Mouse (Mus musculus): ENCODE measurements around the gene Omt2a. TPM values are rescaled to one million over a fixed set of nuclear protein-coding genes. Genes with fewer than 3 reads are reported as not detected.

The Omt2a gene
- not detected for polyA plus RNA-seq (2015; fragmentation: Illumina TruSeq; extraction: RNeasy Lipid Tissue Mini Kit (QIAGEN cat#74804); ENCODE audit: low read depth, low replicate concordance)

DNA sequence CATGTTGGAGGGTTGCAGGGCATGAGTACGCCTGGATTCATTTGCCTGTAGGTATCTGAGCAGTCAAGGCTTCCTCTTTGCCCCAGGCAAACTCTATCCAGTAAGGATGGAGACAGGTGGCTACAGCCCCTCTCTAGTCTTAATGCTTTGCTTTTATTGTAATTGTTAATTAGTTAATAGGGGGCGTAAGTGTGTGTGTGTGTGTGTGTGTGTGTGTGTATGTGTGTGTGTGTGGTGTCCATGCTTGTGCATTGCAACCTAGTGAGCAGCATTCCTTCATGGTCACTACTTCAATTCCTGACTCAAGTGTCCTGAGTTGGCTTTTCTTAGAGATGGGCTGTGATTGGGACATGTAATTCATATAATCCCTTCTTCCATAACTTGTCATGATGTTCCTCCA, at the start of gene Omt2a:
TSS of gene Omt2a (minus strand) at position 101 of the 400 bp plus-strand sequence.

DNA sequence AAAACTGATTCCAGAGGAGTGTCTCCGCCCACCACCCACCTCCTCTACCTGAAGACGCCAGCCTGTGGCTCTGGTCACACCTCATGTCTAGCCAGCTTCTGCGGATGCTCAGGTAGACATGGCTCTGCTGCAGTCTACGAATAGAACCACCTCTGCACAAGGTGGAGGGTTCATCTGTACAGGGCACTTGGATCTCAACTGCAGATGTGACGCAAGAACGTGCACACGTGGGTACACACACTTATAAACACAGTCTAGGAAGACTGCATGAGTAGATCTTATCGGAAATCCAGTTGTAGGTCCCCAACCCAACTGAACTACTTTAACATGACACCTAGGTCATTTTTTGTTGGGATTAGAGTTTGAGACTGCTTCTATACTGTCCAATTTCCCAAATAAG, 41.0 kb upstream of the Omt2a start, which contains the start of gene Gsta2:
TSS of gene Gsta2 (minus strand) at position 178 of the 400 bp plus-strand sequence.

DNA sequence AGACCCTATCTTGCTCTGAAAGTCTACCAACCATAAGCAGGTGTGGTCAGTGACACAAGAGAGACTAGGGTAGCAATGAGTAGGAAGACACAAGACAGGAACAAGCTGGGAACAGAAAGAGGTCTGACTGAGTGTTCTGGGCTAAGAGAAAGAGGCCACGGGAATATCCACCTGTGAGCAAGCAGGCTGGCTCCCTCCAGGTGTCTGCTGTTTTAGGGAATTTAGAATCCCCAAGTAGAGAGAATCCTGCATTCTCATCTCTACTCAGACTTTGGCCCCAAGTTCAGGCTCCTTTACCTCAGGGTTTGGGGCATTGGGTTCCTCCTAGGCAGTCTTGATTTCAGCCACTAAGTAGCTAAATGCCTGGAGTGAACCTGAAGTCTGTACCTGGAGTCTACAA, 12.7 kb upstream of the Omt2a start, which contains the start of gene Omt2b:
TSS of gene Omt2b (plus strand) at position 301 of the 400 bp plus-strand sequence.

DNA sequence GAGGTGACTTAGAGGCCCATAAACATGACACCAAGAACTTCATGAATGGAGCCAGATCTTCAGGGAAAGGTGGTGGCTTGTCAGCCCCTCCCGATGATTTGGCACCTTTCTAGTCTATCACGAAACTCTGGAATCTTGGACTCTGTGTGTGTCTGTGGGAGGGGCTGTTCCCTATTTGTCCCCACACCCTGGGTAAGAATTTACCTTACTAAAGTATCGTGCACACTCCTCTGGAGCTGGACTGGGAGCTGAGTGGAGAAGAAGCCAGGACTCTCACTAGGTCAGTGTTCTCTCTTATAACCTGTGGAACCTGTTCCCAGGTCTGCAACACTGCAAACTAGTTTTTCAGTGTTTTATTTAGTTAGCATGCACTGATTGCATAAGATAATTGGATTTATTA, 24.9 kb downstream of the Omt2a start, which contains the start of gene Gm10639:
TSS of gene Gm10639 (plus strand) at position 201 of the 400 bp plus-strand sequence.

Other genes with a start within 250 kb of the Omt2a start
- gene Fbxo9, start 205.7 kb downstream of the Omt2a start, polyA plus RNA-seq (2015; fragmentation: Illumina TruSeq; extraction: RNeasy Lipid Tissue Mini Kit (QIAGEN cat#74804); ENCODE audit: low read depth, low replicate concordance): 167 TPM
- gene Ick, start 205.6 kb downstream of the Omt2a start, polyA plus RNA-seq (2015; fragmentation: Illumina TruSeq; extraction: RNeasy Lipid Tissue Mini Kit (QIAGEN cat#74804); ENCODE audit: low read depth, low replicate concordance): 15.1 TPM
- gene Gsta4, start 132.0 kb downstream of the Omt2a start, polyA plus RNA-seq (2015; fragmentation: Illumina TruSeq; extraction: RNeasy Lipid Tissue Mini Kit (QIAGEN cat#74804); ENCODE audit: low read depth, low replicate concordance): 97.6 TPM
- gene Gsta1, start 84.1 kb downstream of the Omt2a start, polyA plus RNA-seq (2015; fragmentation: Illumina TruSeq; extraction: RNeasy Lipid Tissue Mini Kit (QIAGEN cat#74804); ENCODE audit: low read depth, low replicate concordance): not detected
- not detected for gene Gm3776, start 57.7 kb downstream of the Omt2a start, polyA plus RNA-seq (2015; fragmentation: Illumina TruSeq; extraction: RNeasy Lipid Tissue Mini Kit (QIAGEN cat#74804); ENCODE audit: low read depth, low replicate concordance)
- gene Gm10639, start 24.9 kb downstream of the Omt2a start, polyA plus RNA-seq (2015; fragmentation: Illumina TruSeq; extraction: RNeasy Lipid Tissue Mini Kit (QIAGEN cat#74804); ENCODE audit: low read depth, low replicate concordance): not detected
- not detected for gene Omt2b, start 12.8 kb upstream of the Omt2a start, polyA plus RNA-seq (2015; fragmentation: Illumina TruSeq; extraction: RNeasy Lipid Tissue Mini Kit (QIAGEN cat#74804); ENCODE audit: low read depth, low replicate concordance)
- 0.58 TPM for gene Gsta2, start 41.0 kb upstream of the Omt2a start, polyA plus RNA-seq (2015; fragmentation: Illumina TruSeq; extraction: RNeasy Lipid Tissue Mini Kit (QIAGEN cat#74804); ENCODE audit: low read depth, low replicate concordance)
- gene Dppa5a, start 53.4 kb upstream of the Omt2a start, polyA plus RNA-seq (2015; fragmentation: Illumina TruSeq; extraction: RNeasy Lipid Tissue Mini Kit (QIAGEN cat#74804); ENCODE audit: low read depth, low replicate concordance): not detected
- gene Ooep, start 63.9 kb upstream of the Omt2a start, polyA plus RNA-seq (2015; fragmentation: Illumina TruSeq; extraction: RNeasy Lipid Tissue Mini Kit (QIAGEN cat#74804); ENCODE audit: low read depth, low replicate concordance): not detected
- gene Ddx43, start 81.0 kb upstream of the Omt2a start, polyA plus RNA-seq (2015; fragmentation: Illumina TruSeq; extraction: RNeasy Lipid Tissue Mini Kit (QIAGEN cat#74804); ENCODE audit: low read depth, low replicate concordance): 0.33 TPM
- 0.58 TPM for gene Cgas, start 128.4 kb upstream of the Omt2a start, polyA plus RNA-seq (2015; fragmentation: Illumina TruSeq; extraction: RNeasy Lipid Tissue Mini Kit (QIAGEN cat#74804); ENCODE audit: low read depth, low replicate concordance)
- 23.0 TPM for gene Mto1, start 133.4 kb upstream of the Omt2a start, polyA plus RNA-seq (2015; fragmentation: Illumina TruSeq; extraction: RNeasy Lipid Tissue Mini Kit (QIAGEN cat#74804); ENCODE audit: low read depth, low replicate concordance)
- not detected for gene Gm17324, start 134.0 kb upstream of the Omt2a start, polyA plus RNA-seq (2015; fragmentation: Illumina TruSeq; extraction: RNeasy Lipid Tissue Mini Kit (QIAGEN cat#74804); ENCODE audit: low read depth, low replicate concordance)
- gene Eef1a1, start 174.4 kb upstream of the Omt2a start, polyA plus RNA-seq (2015; fragmentation: Illumina TruSeq; extraction: RNeasy Lipid Tissue Mini Kit (QIAGEN cat#74804); ENCODE audit: low read depth, low replicate concordance): 4,158 TPM